Mouse (Mus musculus) MEL (cell line): Measurements from ENCODE around the gene Cpsf2.

Experiments used
- CTCF ChIP-seq, 3 experiments: IDR thresholded peaks in 2 of 3; conservative IDR thresholded peaks in 1 of 3; 2 replicates each; pipeline ENCODE4 v1.5.1; 2011 to 2012; ENCODE audit warnings: low read length in 3 of 3, low read depth in 2 of 3, mild to moderate bottlenecking in 2 of 3, improper control_type of control experiment in 1 of 3, inconsistent platforms in 1 of 3, mixed read lengths in 1 of 3, moderate library complexity in 1 of 3; ENCODE audit not compliant: control insufficient read depth in 1 of 3, insufficient read depth in 1 of 3, poor library complexity in 1 of 3, severe bottlenecking in 1 of 3
- E2F4 ChIP-seq: IDR thresholded peaks from 2 replicates; pipeline ENCODE4 v1.6.1; 2011; ENCODE audit warnings: low read depth, low read length, improper control_type of control experiment, borderline replicate concordance
- ELF1 ChIP-seq: IDR thresholded peaks from 2 replicates; pipeline ENCODE4 v1.6.1; 2014; ENCODE audit warnings: low read depth, mild to moderate bottlenecking, inconsistent platforms, low read length, improper control_type of control experiment, moderate library complexity
- GATA1 ChIP-seq: IDR thresholded peaks from 2 replicates; pipeline ENCODE4 v1.6.1; 2011; ENCODE audit warnings: low read depth, low read length, improper control_type of control experiment
- POLR2A ChIP-seq, 2 experiments: IDR thresholded peaks; 2 replicates each; pipeline ENCODE4 v1.6.1; 2011 to 2012; ENCODE audit warnings: low read length in 2 of 2, mild to moderate bottlenecking in 2 of 2, control low read depth in 1 of 2, improper control_type of control experiment in 1 of 2, low read depth in 1 of 2, moderate library complexity in 1 of 2; ENCODE audit not compliant: control insufficient read depth in 1 of 2, insufficient read depth in 1 of 2, poor library complexity in 1 of 2
- RCOR1 ChIP-seq: IDR thresholded peaks from 2 replicates; pipeline ENCODE4 v1.6.1; 2012; ENCODE audit warnings: low read depth, mild to moderate bottlenecking, inconsistent platforms, low read length, improper control_type of control experiment
- TBP ChIP-seq: IDR thresholded peaks from 2 replicates; pipeline ENCODE4 v1.8.0; 2011; ENCODE audit warnings: low read depth, low read length, improper control_type of control experiment
- USF1 ChIP-seq: IDR thresholded peaks from 2 replicates; pipeline ENCODE4 v1.6.1; 2014; ENCODE audit warnings: low read depth, mild to moderate bottlenecking, inconsistent platforms, low read length, improper control_type of control experiment, moderate library complexity

GRCm38 (mm10) chr12:102008111-102008977, 32.6 kb downstream of the Cpsf2 start:
- TF ChIP-seq TBP (no peak), ELF1 (no peak), GATA1 (no peak), CTCF (IDR thresholded peaks at IDR 0.05 in 2 of 3, conservative IDR thresholded peaks at IDR 0.05 in 1 of 3; ENCODE audit: control insufficient read depth in 1 of 3, insufficient read depth in 1 of 3, low read depth in 2 of 3, low read length in 3 of 3, poor library complexity in 1 of 3, severe bottlenecking in 1 of 3) (no peak), E2F4 (no peak), RCOR1 (no peak), POLR2A (IDR thresholded peaks at IDR 0.05; ENCODE audit: control insufficient read depth in 1 of 2, insufficient read depth in 1 of 2, low read depth in 1 of 2, low read length in 2 of 2, poor library complexity in 1 of 2) (no peak), USF1 (no peak)
